27 mouse cellular contexts compared by ENCODE assay signal in the genomic region with DNA sequence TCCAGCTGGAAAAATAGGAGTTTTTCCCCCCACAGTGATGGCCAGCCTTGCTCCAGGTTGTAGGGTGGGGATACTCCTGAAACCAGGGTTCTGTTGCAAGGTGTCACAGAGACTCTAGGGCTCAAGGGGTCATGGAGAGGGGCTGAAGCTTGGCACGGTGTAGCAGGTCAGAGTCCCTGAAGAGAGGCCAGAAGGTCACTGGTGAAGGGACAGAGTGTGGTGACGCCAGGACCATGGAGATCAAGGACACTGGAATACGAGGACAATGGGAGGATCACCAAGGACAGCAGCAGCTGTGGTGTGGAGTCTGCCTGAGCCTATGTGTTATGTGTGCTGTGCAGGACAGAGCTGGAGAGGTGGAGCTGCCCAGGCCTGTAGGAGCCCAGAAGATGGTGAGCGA. TPM values are rescaled to one million over a fixed set of nuclear protein-coding genes. Genes with fewer than 3 reads are reported as not detected.
DNase-seq lines count a peak whose midpoint lies in the region; ATAC-seq and TF ChIP-seq lines count a peak whose summit lies in the region.
"Had no signal": no experiment of that assay in that cellular context is flagged by ENCODE, and none has a peak within 500 bp of the region (broad histone marks: within the 10 kb centered on the region; RNA-seq: fewer than 3 reads in every experiment).

No protein-coding gene starts in this region.

- no peak for ATAC-seq in liver, embryonic 12.5 days
- peak; percentile 45 for ATAC-seq in liver, postnatal 0 days
- ATAC-seq: activated CD4-positive, CD25-positive, alpha-beta regulatory T cell, adult 4 months; forebrain, embryonic 13.5 days; forebrain, embryonic 16.5 days; hindbrain, postnatal 0 days; inflammation-experienced regulatory T-cells, adult 6 months had no signal

- H3K4me2 ChIP-seq in liver, embryonic 12.5 days: no peak overlapping the region
- no peak overlapping the region for H3K4me2 ChIP-seq in liver, postnatal 0 days (ENCODE audit: low read depth, low read length)
- H3K4me2 ChIP-seq: forebrain, embryonic 13.5 days; heart, embryonic 13.5 days; hindbrain, embryonic 14.5 days had no signal

- H3K4me1 ChIP-seq in liver, adult 2 months (ENCODE audit: control insufficient read depth, insufficient read depth, low read length): peaks cover 17% of the 10 kb centered on the region
- H3K4me1 ChIP-seq in liver, embryonic 12.5 days: no peaks in the 10 kb centered on the region
- H3K4me1 ChIP-seq in liver, postnatal 0 days (ENCODE audit: insufficient read depth): peaks cover 9% of the 10 kb centered on the region
- no peaks in the 10 kb centered on the region for H3K4me1 ChIP-seq in embryonic facial prominence, embryonic 10.5 days
- H3K4me1 ChIP-seq: forebrain, embryonic 10.5 days; forebrain, embryonic 13.5 days; heart, embryonic 10.5 days; heart, embryonic 13.5 days had no signal

- 30% methylated on average over 4 of the region's 4 CpGs for WGBS in liver, adult 2 months
- WGBS in liver, embryonic 12.5 days (ENCODE audit: insufficient replicate concordance): 58% methylated on average over 4 of the region's 4 CpGs
- WGBS in liver, postnatal 0 days (ENCODE audit: insufficient replicate concordance): 56% methylated on average over 4 of the region's 4 CpGs
- whole genome bisulfite sequencing in embryonic facial prominence, embryonic 10.5 days: 80% methylated on average over 4 of the region's 4 CpGs

- peak; percentile 56 to 74 for DNase-seq in adrenal gland, adult (ENCODE audit: inconsistent age in 2 of 2, low spot score in 1 of 2)
- DNase-seq in adrenal gland, postnatal 4 days (ENCODE audit: low spot score in 2 of 2): no peak
- DNase-seq in liver, adult 2 months (ENCODE audit: extremely low read depth, low read depth, low spot score): peak; percentile 73
- peak; percentile 19 for DNase-seq in adrenal gland, postnatal 10 days
- no peak for DNase-seq in liver, postnatal 0 days
- no peak for DNase-seq in embryonic facial prominence, embryonic 10.5 days (ENCODE audit: low spot score)
- DNase-seq: cerebellum, adult 11-12 months; cerebellum, adult 8-10 months; cerebellum, postnatal 10 days; cerebellum, postnatal 36 days; embryo, embryonic 11 days; gastrocnemius, postnatal 10 days; gastrocnemius, postnatal 36 days; heart, adult 2 months; heart, postnatal 14 days; heart, postnatal 4 days had no signal

- TF ChIP-seq POLR2A in liver, adult 2 months (IDR thresholded peaks at IDR 0.05; ENCODE audit: extremely low read depth, insufficient read depth, low read length): no peak

- no peaks in the 10 kb centered on the region for H3K36me3 ChIP-seq in liver, adult 2 months (ENCODE audit: control insufficient read depth, insufficient read depth, low read length)
- H3K36me3 ChIP-seq in liver, embryonic 12.5 days: no peaks in the 10 kb centered on the region
- H3K36me3 ChIP-seq in liver, postnatal 0 days (replicated peaks; ENCODE audit: insufficient read depth, low read length): no peaks in the 10 kb centered on the region
- H3K36me3 ChIP-seq in embryonic facial prominence, embryonic 10.5 days (replicated peaks): no peaks in the 10 kb centered on the region
- H3K36me3 ChIP-seq: forebrain, embryonic 10.5 days; heart, embryonic 10.5 days; heart, embryonic 13.5 days had no signal

- H3K9me3 ChIP-seq in liver, embryonic 12.5 days (replicated peaks): no peaks in the 10 kb centered on the region
- no peaks in the 10 kb centered on the region for H3K9me3 ChIP-seq in liver, postnatal 0 days (ENCODE audit: low read length)
- H3K9me3 ChIP-seq in embryonic facial prominence, embryonic 10.5 days: no peaks in the 10 kb centered on the region
- H3K9me3 ChIP-seq: forebrain, embryonic 10.5 days; forebrain, embryonic 13.5 days; heart, embryonic 10.5 days; heart, embryonic 13.5 days had no signal

- no peaks in the 10 kb centered on the region for H3K27me3 ChIP-seq in liver, adult 2 months (ENCODE audit: control insufficient read depth, insufficient read depth, low read length)
- no peaks in the 10 kb centered on the region for H3K27me3 ChIP-seq in liver, embryonic 12.5 days (replicated peaks)
- no peaks in the 10 kb centered on the region for H3K27me3 ChIP-seq in liver, postnatal 0 days (ENCODE audit: insufficient read depth, low read length)
- 0 out of 2 replicates have a peak, but pooled peaks cover 5% of the 10 kb centered on the region for H3K27me3 ChIP-seq in embryonic facial prominence, embryonic 10.5 days (replicated peaks; ENCODE audit: low read depth, poor library complexity, severe bottlenecking)
- H3K27me3 ChIP-seq: forebrain, embryonic 13.5 days had no signal

- H3K4me3 ChIP-seq in liver, adult 2 months (ENCODE audit: insufficient read depth, low read depth, low read length): no peak overlapping the region
- no peak overlapping the region for H3K4me3 ChIP-seq in liver, embryonic 12.5 days
- H3K4me3 ChIP-seq in liver, postnatal 0 days (ENCODE audit: low read depth, low read length): no peak overlapping the region
- H3K4me3 ChIP-seq in embryonic facial prominence, embryonic 10.5 days: no peak overlapping the region
- H3K4me3 ChIP-seq: forebrain, embryonic 10.5 days; forebrain, embryonic 13.5 days; heart, adult 2 months; heart, embryonic 10.5 days; heart, embryonic 13.5 days had no signal

- no peak for TF ChIP-seq EP300 in liver, postnatal 0 days (IDR thresholded peaks at IDR 0.05; ENCODE audit: low read depth)

- 0 out of 2 replicates have a peak overlapping the region, but pooled peaks have one; percentile 13 for H3K27ac ChIP-seq in liver, adult 2 months (replicated peaks; ENCODE audit: insufficient read depth, low read depth, low read length)
- H3K27ac ChIP-seq in liver, embryonic 12.5 days: no peak overlapping the region
- no peak overlapping the region for H3K27ac ChIP-seq in liver, postnatal 0 days (ENCODE audit: low read depth)
- no peak overlapping the region for H3K27ac ChIP-seq in embryonic facial prominence, embryonic 10.5 days (replicated peaks)
- H3K27ac ChIP-seq: forebrain, embryonic 10.5 days; forebrain, embryonic 13.5 days; heart, adult 2 months; heart, embryonic 10.5 days; heart, embryonic 13.5 days; hindbrain, embryonic 14.5 days; hindbrain, postnatal 0 days had no signal

- no peaks in the 10 kb centered on the region; the same call in 1 of the 2 replicates for H3K79me2 ChIP-seq in liver, adult 2 months (ENCODE audit: control insufficient read depth, insufficient read depth, low read length)

- TF ChIP-seq CTCF in liver, adult 2 months (IDR thresholded peaks at IDR 0.05; ENCODE audit: low read depth, low read length): no peak
- TF ChIP-seq CTCF in liver, postnatal 0 days (IDR thresholded peaks at IDR 0.05; ENCODE audit: low read depth): no peak

- no peak overlapping the region for H3K9ac ChIP-seq in liver, adult 2 months (ENCODE audit: low read depth, low read length)
- H3K9ac ChIP-seq in liver, embryonic 12.5 days: no peak overlapping the region
- no peak overlapping the region for H3K9ac ChIP-seq in liver, postnatal 0 days (replicated peaks)
- H3K9ac ChIP-seq: forebrain, embryonic 13.5 days; heart, embryonic 13.5 days; hindbrain, embryonic 14.5 days had no signal

RNA-seq across cellular contexts. Expression of gene Shank2, which starts 6.4 kb away (rescaled TPM):
- total RNA-seq in adrenal gland, postnatal 4 days (2021): 10 to 100 TPM; 11.1 to 17.7 TPM
- 4.1 and 6.4 TPM in 2 replicates for total RNA-seq in liver, adult 2 months (2014; rRNA removed)
- 4.5 and 6.6 TPM in 2 replicates for polyA plus RNA-seq in liver, adult 2 months (2012; rRNA removed)
- 0.31 and 0.48 TPM in 2 replicates for polyA plus RNA-seq in liver, embryonic 12.5 days (2016; fragmentation: Nextera tagmentation; extraction: Ambion mirVana)
- 1 to 10 TPM; 3.6 to 6.5 TPM for total RNA-seq in adrenal gland, postnatal 10 days (2021)
- 0.58 and 0.92 TPM in 2 replicates for polyA plus RNA-seq in liver, postnatal 0 days (2015; fragmentation: Nextera tagmentation; extraction: Ambion mirVana)
- 0.75 and 0.80 TPM in 2 replicates for polyA plus RNA-seq in embryonic facial prominence, embryonic 10.5 days (2016; fragmentation: Nextera tagmentation; extraction: Ambion mirVana)
- total RNA-seq: granulocyte monocyte progenitor cell, adult 5-6 weeks had no signal
- polyA plus RNA-seq: inflammation-experienced regulatory T-cells, adult 6 months had no signal

Comparison
In these comparisons a context has a peak if more than half of its experiments do, and no peak if none do; other contexts are left out.
1. DNase-seq: peak in adrenal gland, adult (2 of 2), liver, adult 2 months (single experiment) and adrenal gland, postnatal 10 days (single experiment); none in adrenal gland, postnatal 4 days (0 of 2), liver, postnatal 0 days (single experiment) and embryonic facial prominence, embryonic 10.5 days (single experiment).